Mouse (Mus musculus) hindbrain, postnatal 0 days (tissue): Measurements from ENCODE around the gene Galnt4. TPM values are rescaled to one million over a fixed set of nuclear protein-coding genes. Genes with fewer than 3 reads are reported as not detected.
"Not testable (repeated sequence)": the region's sequence is repeated elsewhere in the genome, so short reads cannot be mapped to it uniquely, and the experiment has no call there.

Experiments
- ATAC-seq: fragments of 200-750 bp; cut with Nextera tagmentation; 2 replicates; pipeline ENCODE4 v1.8.0; 2017; ENCODE audit warnings: mild to moderate bottlenecking, moderate TSS enrichment, moderate library complexity
- DNase-seq: peaks from one replicate; pipeline ENCODE4 v3.0.0-alpha.2; 2015; ENCODE audit warnings: low spot score
- H3K27ac ChIP-seq: fragments of 300-500 bp; sonication (generic); 2 replicates; pipeline ENCODE4 v1.5.1; 2014; ENCODE audit warnings: mild to moderate bottlenecking
- H3K27me3 ChIP-seq: fragments of 300-500 bp; sonication (generic); 2 replicates; pipeline ENCODE4 v1.6.1; 2014; ENCODE audit warnings: low read length, mixed read lengths; ENCODE audit not compliant: insufficient read depth
- H3K36me3 ChIP-seq: fragments of 300-500 bp; sonication (generic); 2 replicates; pipeline ENCODE4 v1.6.1; 2014; ENCODE audit warnings: low read length, mixed read lengths; ENCODE audit not compliant: insufficient read depth
- H3K4me1 ChIP-seq: fragments of 300-500 bp; sonication (generic); 2 replicates; pipeline ENCODE4 v1.6.1; 2014; ENCODE audit warnings: antibody characterized with exemption, low read length, mixed read lengths; ENCODE audit not compliant: insufficient read depth
- H3K4me2 ChIP-seq: fragments of 300-500 bp; sonication (generic); 2 replicates; pipeline ENCODE4 v1.6.1; 2014; ENCODE audit warnings: low read depth, mild to moderate bottlenecking, low read length, moderate library complexity, mixed read lengths
- H3K4me3 ChIP-seq: fragments of 300-500 bp; sonication (generic); 2 replicates; pipeline ENCODE4 v1.5.1; 2014; ENCODE audit warnings: low read length
- H3K9ac ChIP-seq: fragments of 300-500 bp; sonication (generic); replicated peaks from 2 replicates; pipeline ENCODE4 v1.6.1; 2014; ENCODE audit warnings: mild to moderate bottlenecking, low read length, moderate library complexity, mixed read lengths
- H3K9me3 ChIP-seq: fragments of 300-500 bp; sonication (generic); 2 replicates; pipeline ENCODE4 v1.6.1; 2016; ENCODE audit warnings: low read length, mixed read lengths
- CTCF ChIP-seq: IDR thresholded peaks from 2 replicates; pipeline ENCODE4 v1.5.1; 2016; ENCODE audit warnings: antibody characterized with exemption, control low read depth, low read depth
- WGBS: fragments of 180-500 bp; shearing (Covaris S2); extraction: QIAGEN DNeasy Blood & Tissue Kit; methylation state at CpG from one replicate; pipeline ENCODE4 v1.1.7; 2014; 5-methylcytosine and 5-hydroxymethylcytosine counted together
- polyA plus RNA-seq: library from polyadenylated mRNA; unstranded; fragments of >200 nt; fragmentation: Nextera tagmentation; extraction: Ambion mirVana; gene quantifications from 2 replicates; pipeline ENCODE4 v1.2.1, GENCODE M21; 2015
- total RNA-seq: library from RNA; depleted of rRNA; stranded (reverse); fragments of >200 nt; gene quantifications from 2 replicates; pipeline ENCODE4 v1.2.3, GENCODE M21; 2014; rRNA removed

The Galnt4 gene
- total and polyA plus RNA-seq, 2 experiments from 2014 or later: 3.3 to 5.1 TPM

- no peak for TF ChIP-seq CTCF
- DNase-seq: no peak
- no peak for ATAC-seq
- H3K36me3 ChIP-seq: peaks cover 4% of the 10 kb centered on the region; the same call in 1 of the 2 replicates
- 89% methylated on average over 8 of the region's 8 CpGs for WGBS
- H3K9me3 ChIP-seq: no peaks in the 10 kb centered on the region
- no peaks in the 10 kb centered on the region for H3K27me3 ChIP-seq
- no peak overlapping the region for H3K4me3 ChIP-seq
- H3K9ac ChIP-seq: no peak overlapping the region
- no peaks in the 10 kb centered on the region for H3K4me1 ChIP-seq
- no peak overlapping the region for H3K27ac ChIP-seq
- no peak overlapping the region for H3K4me2 ChIP-seq
These were observed 46.7 kb downstream of the Galnt4 start for GRCm38 (mm10) chr10:99154635-99155034.

GRCm38 (mm10) chr10:99156808-99157207 is 48.8 kb downstream of the Galnt4 start:
- WGBS: 92% methylated on average over 5 of the region's 5 CpGs
- no peak for ATAC-seq
- no peak overlapping the region for H3K4me3 ChIP-seq

GRCm38 (mm10) chr10:99157697-99158096 is 49.7 kb downstream of the Galnt4 start:
- not testable (repeated sequence) for DNase-seq, H3K27me3 ChIP-seq, H3K9ac ChIP-seq, ATAC-seq, H3K4me2 ChIP-seq, H3K9me3 ChIP-seq, H3K36me3 ChIP-seq, H3K4me3 ChIP-seq, H3K4me1 ChIP-seq, H3K27ac ChIP-seq
- WGBS: 95% methylated on average over 10 of the region's 10 CpGs

More at GRCm38 (mm10) chr10:99156808-99157207, 48.8 kb downstream of the Galnt4 start:
- no peak for DNase-seq
- H3K4me1 ChIP-seq: no peaks in the 10 kb centered on the region
- H3K27me3 ChIP-seq: no peaks in the 10 kb centered on the region
- no peak overlapping the region for H3K4me2 ChIP-seq
- H3K36me3 ChIP-seq: 0 out of 2 replicates have a peak, but pooled peaks cover 4% of the 10 kb centered on the region
- no peak overlapping the region for H3K27ac ChIP-seq
- peak; percentile 54 for TF ChIP-seq CTCF
- H3K9me3 ChIP-seq: no peaks in the 10 kb centered on the region
- H3K9ac ChIP-seq: no peak overlapping the region

- Histone ChIP-seq H3K36me3 (no peaks in the 10 kb centered on the region), H3K27ac (no peak overlapping the region), H3K9me3 (no peaks in the 10 kb centered on the region), H3K9ac (no peak overlapping the region), H3K4me2 (no peak overlapping the region), H3K4me1 (no peaks in the 10 kb centered on the region), H3K4me3 (no peak overlapping the region), H3K27me3 (no peaks in the 10 kb centered on the region)
- 46% methylated on average over 8 of the region's 8 CpGs for WGBS
- ATAC-seq (peak; percentile 38), DNase-seq (peak; percentile 64)
- TF ChIP-seq CTCF: peak; percentile 73
These were observed 54.1 kb downstream of the Galnt4 start for GRCm38 (mm10) chr10:99161987-99162582.

Other genes with a start within 250 kb of the Galnt4 start
- gene Atp2b1, start 193.8 kb upstream of the Galnt4 start, total RNA-seq: 152 and 154 TPM in 2 replicates
- gene Atp2b1, start 193.8 kb upstream of the Galnt4 start, polyA plus RNA-seq: 336 and 338 TPM in 2 replicates
- gene Poc1b, start 1.1 kb upstream of the Galnt4 start, total RNA-seq: 10.1 and 13.8 TPM in 2 replicates
- 9.7 and 11.0 TPM in 2 replicates for gene Poc1b, start 1.1 kb upstream of the Galnt4 start, polyA plus RNA-seq
- not detected in 2 replicates for gene Phxr2, start 18.2 kb downstream of the Galnt4 start, total RNA-seq
- not detected in 2 replicates for gene Phxr2, start 18.2 kb downstream of the Galnt4 start, polyA plus RNA-seq
- 65.3 and 74.0 TPM in 2 replicates for gene Dusp6, start 155.1 kb downstream of the Galnt4 start, total RNA-seq
- 32.5 and 35.2 TPM in 2 replicates for gene Dusp6, start 155.1 kb downstream of the Galnt4 start, polyA plus RNA-seq